13 mouse cellular contexts compared by ENCODE assay signal in genomic region chr2:131423616-131424320, GRCm38 (mm10).
DNase-seq lines count a peak whose midpoint lies in the region; ATAC-seq and TF ChIP-seq lines count a peak whose summit lies in the region.
"Had no signal": no experiment of that assay in that cellular context is flagged by ENCODE, and none has a peak within 500 bp of the region (broad histone marks: within the 10 kb centered on the region; RNA-seq: fewer than 3 reads in every experiment).

No protein-coding gene starts in this region.

- no peak overlapping the region for H3K9ac ChIP-seq in forebrain, embryonic 12.5 days
- H3K9ac ChIP-seq in forebrain, postnatal 0 days: no peak overlapping the region

- peak; percentile 59 for DNase-seq in 3134 (ENCODE audit: extremely low read depth, insufficient read length, low spot score)
- peak; percentile 89 for DNase-seq in 3T3-L1 (ENCODE audit: low read depth, low spot score)
- peak; percentile 7 for DNase-seq in ZHBTc4 (ENCODE audit: low read depth, low spot score)
- DNase-seq in right cerebral cortex, adult 18-20 months: no peak
- no peak for DNase-seq in forebrain, postnatal 0 days
- DNase-seq: adrenal gland, postnatal 25 days; right cerebral cortex, postnatal 14 days had no signal

- peaks cover 3% of the 10 kb centered on the region; the same call in 1 of the 2 replicates for H3K27me3 ChIP-seq in forebrain, embryonic 12.5 days
- H3K27me3 ChIP-seq in forebrain, postnatal 0 days (ENCODE audit: insufficient read depth, low read length): no peaks in the 10 kb centered on the region; the same call in 1 of the 2 replicates
- H3K27me3 ChIP-seq: embryonic facial prominence, embryonic 15.5 days; limb, embryonic 12.5 days; neural tube, embryonic 15.5 days had no signal

- H3K4me1 ChIP-seq in forebrain, embryonic 12.5 days: peaks cover 3% of the 10 kb centered on the region; the same call in 1 of the 2 replicates
- no peaks in the 10 kb centered on the region for H3K4me1 ChIP-seq in forebrain, postnatal 0 days (ENCODE audit: insufficient read depth)
- H3K4me1 ChIP-seq: embryonic facial prominence, embryonic 15.5 days had no signal

- no peak overlapping the region for H3K4me2 ChIP-seq in forebrain, embryonic 12.5 days
- H3K4me2 ChIP-seq in forebrain, postnatal 0 days (ENCODE audit: low read depth): no peak overlapping the region

- H3K36me3 ChIP-seq in macrophage (ENCODE audit: inconsistent target): no peaks in the 10 kb centered on the region
- H3K36me3 ChIP-seq in forebrain, embryonic 12.5 days (replicated peaks): no peaks in the 10 kb centered on the region
- H3K36me3 ChIP-seq in forebrain, postnatal 0 days (ENCODE audit: insufficient read depth): no peaks in the 10 kb centered on the region
- H3K36me3 ChIP-seq: embryonic facial prominence, embryonic 15.5 days; heart, embryonic 10.5 days; limb, embryonic 12.5 days; neural tube, embryonic 15.5 days had no signal

- peak overlapping the region; percentile 85 for H3K27ac ChIP-seq in macrophage
- no peak overlapping the region for H3K27ac ChIP-seq in forebrain, embryonic 12.5 days
- no peak overlapping the region for H3K27ac ChIP-seq in forebrain, postnatal 0 days (ENCODE audit: low read depth, low read length)

- TF ChIP-seq CTCF in forebrain, postnatal 0 days (IDR thresholded peaks at IDR 0.05; ENCODE audit: low read depth): no peak

- peak overlapping the region; percentile 45; the same call in 1 of the 2 replicates for H3K4me3 ChIP-seq in macrophage (ENCODE audit: inconsistent target)
- H3K4me3 ChIP-seq in forebrain, embryonic 12.5 days (replicated peaks): no peak overlapping the region
- H3K4me3 ChIP-seq in forebrain, postnatal 0 days (ENCODE audit: low read depth, low read length): no peak overlapping the region

- WGBS in macrophage (ENCODE audit: missing documents): 32% methylated on average over 10 of the region's 11 CpGs
- WGBS in forebrain, embryonic 12.5 days: 82% methylated on average over 11 of the region's 11 CpGs
- 78% methylated on average over 11 of the region's 11 CpGs for WGBS in forebrain, postnatal 0 days

- H3K9me3 ChIP-seq in forebrain, embryonic 12.5 days: no peaks in the 10 kb centered on the region
- no peaks in the 10 kb centered on the region for H3K9me3 ChIP-seq in forebrain, postnatal 0 days (ENCODE audit: low read length)
- H3K9me3 ChIP-seq: embryonic facial prominence, embryonic 15.5 days; heart, embryonic 10.5 days; limb, embryonic 12.5 days; neural tube, embryonic 15.5 days had no signal

- no peaks in the 10 kb centered on the region for H3K79me2 ChIP-seq in macrophage (ENCODE audit: inconsistent target)

- ATAC-seq in forebrain, embryonic 12.5 days (ENCODE audit: low FRiP score): no peak
- ATAC-seq in forebrain, postnatal 0 days: no peak

Comparison
In these comparisons a context has a peak if more than half of its experiments do, and no peak if none do; other contexts are left out.
1. DNase-seq: peak in 3134 (single experiment), 3T3-L1 (single experiment) and ZHBTc4 (single experiment); none in right cerebral cortex, adult 18-20 months (single experiment) and forebrain, postnatal 0 days (single experiment).